Mouse (Mus musculus) kidney, postnatal 0 days (tissue): ENCODE measurements around the gene Gm20388. TPM values are rescaled to one million over a fixed set of nuclear protein-coding genes. Genes with fewer than 3 reads are reported as not detected.

Experiments
- ATAC-seq: fragments of 200-750 bp; cut with Nextera tagmentation; replicated peaks from 2 replicates; pipeline ENCODE4 v1.8.0; 2017; ENCODE audit warnings: low read depth, moderate number of reproducible peaks, moderate TSS enrichment, moderate library complexity; ENCODE audit not compliant: low FRiP score
- DNase-seq: peaks from one replicate; pipeline ENCODE4 v3.0.0-alpha.2; 2016; ENCODE audit warnings: low spot score
- H3K27ac ChIP-seq: fragments of 300-500 bp; sonication (generic); 2 replicates; pipeline ENCODE4 v1.5.1; 2014; ENCODE audit warnings: mild to moderate bottlenecking
- H3K27me3 ChIP-seq: fragments of 300-500 bp; sonication (generic); 2 replicates; pipeline ENCODE4 v1.6.1; 2014; ENCODE audit warnings: low read length, mixed read lengths; ENCODE audit not compliant: insufficient read depth
- H3K36me3 ChIP-seq: fragments of 300-500 bp; sonication (generic); 2 replicates; pipeline ENCODE4 v1.6.1; 2014; ENCODE audit warnings: low read length, mixed read lengths; ENCODE audit not compliant: insufficient read depth
- H3K4me1 ChIP-seq: fragments of 300-500 bp; sonication (generic); replicated peaks from 2 replicates; pipeline ENCODE4 v1.6.1; 2014; ENCODE audit warnings: antibody characterized with exemption, low read length, mixed read lengths; ENCODE audit not compliant: insufficient read depth
- H3K4me2 ChIP-seq: fragments of 300-500 bp; sonication (generic); 2 replicates; pipeline ENCODE4 v1.6.1; 2014; ENCODE audit warnings: mild to moderate bottlenecking, low read length, moderate library complexity, mixed read lengths
- H3K4me3 ChIP-seq: fragments of 300-500 bp; sonication (generic); replicated peaks from 2 replicates; pipeline ENCODE4 v1.5.1; 2014; ENCODE audit warnings: low read depth, low read length
- H3K9ac ChIP-seq: fragments of 300-500 bp; sonication (generic); 2 replicates; pipeline ENCODE4 v1.6.1; 2014; ENCODE audit warnings: low read depth, low read length
- H3K9me3 ChIP-seq: fragments of 300-500 bp; sonication (generic); replicated peaks from 2 replicates; pipeline ENCODE4 v1.6.1; 2016; ENCODE audit warnings: low read length, inconsistent platforms, mixed read lengths
- CTCF ChIP-seq: IDR thresholded peaks from 2 replicates; pipeline ENCODE4 v1.5.1; 2016; ENCODE audit warnings: antibody characterized with exemption, low read depth, mild to moderate bottlenecking, moderate library complexity
- WGBS: fragments of 180-500 bp; shearing (Covaris S2); extraction: QIAGEN DNeasy Blood & Tissue Kit; methylation state at CpG from one replicate; pipeline ENCODE4 v1.1.7; 2014; 5-methylcytosine and 5-hydroxymethylcytosine counted together
- polyA plus RNA-seq: library from polyadenylated mRNA; unstranded; fragments of >200 nt; fragmentation: Nextera tagmentation; extraction: Ambion mirVana; gene quantifications from 2 replicates; pipeline ENCODE4 v1.2.1, GENCODE M21; 2015

Gm20388 gene
- polyA plus RNA-seq, 1 experiment from 2014 or later: not detected

GRCm38 (mm10) chr8:123334467-123334866 lies 3423.8 kb downstream of the Gm20388 start:
- DNase-seq: no peak
- Histone ChIP-seq H3K4me3 (no peak overlapping the region), H3K4me1 (0 out of 2 replicates have a peak, but pooled peaks cover 2% of the 10 kb centered on the region), H3K9ac (no peak overlapping the region), H3K27ac (no peak overlapping the region), H3K36me3 (no peaks in the 10 kb centered on the region), H3K27me3 (no peaks in the 10 kb centered on the region), H3K9me3 (no peaks in the 10 kb centered on the region), H3K4me2 (0 out of 2 replicates have a peak overlapping the region, but pooled peaks have one; percentile 4)
- no peak for TF ChIP-seq CTCF
- no peak for ATAC-seq
- 5% methylated on average over 1 of the region's 1 CpGs for WGBS

DNA sequence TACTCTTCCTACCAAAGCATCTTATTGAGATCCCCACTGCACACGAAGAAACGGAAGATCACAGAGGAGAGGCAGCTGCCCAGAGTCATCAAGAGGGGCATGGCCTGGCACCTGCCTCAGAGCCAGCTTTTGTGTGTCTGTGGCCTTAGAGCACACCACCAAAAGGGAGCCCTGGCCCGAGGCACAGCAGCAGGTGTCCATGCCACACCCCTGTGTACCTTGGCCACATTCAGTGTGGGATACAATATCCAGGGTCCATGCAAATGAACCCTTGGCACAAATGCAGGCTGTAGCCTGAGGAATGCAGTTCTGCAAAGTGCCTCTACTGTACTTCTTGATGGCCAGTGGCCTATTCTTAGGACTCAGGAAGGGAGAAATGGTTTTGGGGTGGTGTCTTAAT lies 3426.8 kb downstream of the Gm20388 start:
- 80% methylated on average over 3 of the region's 3 CpGs for WGBS
- no peak for DNase-seq
- no peak overlapping the region for H3K4me3 ChIP-seq

GRCm38 (mm10) chr8:123340071-123340470 lies 3429.4 kb downstream of the Gm20388 start:
- H3K4me1 ChIP-seq: peaks cover 7% of the 10 kb centered on the region; the same call in 1 of the 2 replicates
- no peak for ATAC-seq
- H3K4me2 ChIP-seq: no peak overlapping the region
- H3K9ac ChIP-seq: no peak overlapping the region
- H3K27ac ChIP-seq: no peak overlapping the region
- 94% methylated on average over 4 of the region's 4 CpGs for WGBS
- no peak for DNase-seq
- no peaks in the 10 kb centered on the region for H3K9me3 ChIP-seq
- no peak overlapping the region for H3K4me3 ChIP-seq
- no peaks in the 10 kb centered on the region for H3K36me3 ChIP-seq
- no peaks in the 10 kb centered on the region for H3K27me3 ChIP-seq
- TF ChIP-seq CTCF: peak; percentile 30; the same call in 1 of the 2 replicates

More for the DNA sequence above, 3426.8 kb downstream of the Gm20388 start:
- no peak overlapping the region for H3K27ac ChIP-seq
- no peaks in the 10 kb centered on the region for H3K27me3 ChIP-seq
- no peak overlapping the region for H3K9ac ChIP-seq
- TF ChIP-seq CTCF: no peak
- no peak overlapping the region for H3K4me2 ChIP-seq
- H3K36me3 ChIP-seq: no peaks in the 10 kb centered on the region
- no peak for ATAC-seq
- H3K4me1 ChIP-seq: 0 out of 2 replicates have a peak, but pooled peaks cover 2% of the 10 kb centered on the region
- H3K9me3 ChIP-seq: no peaks in the 10 kb centered on the region

- Histone ChIP-seq H3K9me3 (no peaks in the 10 kb centered on the region), H3K27me3 (no peaks in the 10 kb centered on the region), H3K9ac (no peak overlapping the region), H3K4me2 (no peak overlapping the region), H3K4me3 (no peak overlapping the region), H3K27ac (no peak overlapping the region), H3K4me1 (peaks cover 7% of the 10 kb centered on the region; the same call in 1 of the 2 replicates), H3K36me3 (no peaks in the 10 kb centered on the region)
- TF ChIP-seq CTCF: no peak
- DNase-seq (no peak), ATAC-seq (no peak)
- WGBS: 66% methylated on average over 27 of the region's 27 CpGs
Observed at GRCm38 (mm10) chr8:123341040-123342015, 3430.7 kb downstream of the Gm20388 start.

GRCm38 (mm10) chr8:123342253-123342652 lies 3431.6 kb downstream of the Gm20388 start:
- Histone ChIP-seq H3K27me3 (no peaks in the 10 kb centered on the region), H3K4me2 (no peak overlapping the region), H3K4me1 (peaks cover 9% of the 10 kb centered on the region), H3K4me3 (no peak overlapping the region), H3K36me3 (no peaks in the 10 kb centered on the region), H3K27ac (peak overlapping the region; percentile 42; the same call in 1 of the 2 replicates), H3K9ac (no peak overlapping the region), H3K9me3 (no peaks in the 10 kb centered on the region)
- 60% methylated on average over 8 of the region's 8 CpGs for WGBS
- no peak for ATAC-seq
- no peak for DNase-seq
- TF ChIP-seq CTCF: no peak

DNA sequence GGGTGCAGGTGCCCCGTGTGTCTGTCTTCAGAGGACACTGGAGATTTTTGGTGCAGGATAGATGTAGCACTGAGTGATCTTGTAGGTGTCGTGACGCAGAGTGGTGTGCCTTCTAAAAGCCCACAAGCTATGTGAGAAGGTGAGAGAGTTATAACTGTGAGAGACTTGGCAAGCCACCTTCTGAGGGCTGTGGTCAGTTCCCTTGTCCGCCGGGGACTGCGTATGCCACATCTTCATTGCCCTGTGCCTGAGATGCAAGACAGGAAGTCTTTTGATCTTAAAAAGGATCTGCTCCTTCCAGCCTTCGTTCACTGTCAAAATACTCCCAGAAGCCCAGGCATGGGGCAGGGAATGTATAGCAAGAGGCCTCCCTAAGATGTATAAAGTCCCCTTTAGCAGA lies 3432.3 kb downstream of the Gm20388 start:
- Histone ChIP-seq H3K27ac (peak overlapping the region; percentile 42; the same call in 1 of the 2 replicates), H3K27me3 (no peaks in the 10 kb centered on the region), H3K9ac (no peak overlapping the region), H3K9me3 (no peaks in the 10 kb centered on the region), H3K4me2 (no peak overlapping the region), H3K36me3 (no peaks in the 10 kb centered on the region), H3K4me1 (peaks cover 16% of the 10 kb centered on the region), H3K4me3 (no peak overlapping the region)
- 55% methylated on average over 7 of the region's 7 CpGs for WGBS
- ATAC-seq (no peak), DNase-seq (no peak)
- TF ChIP-seq CTCF: no peak
